Mouse (Mus musculus) testis, adult 2 months (tissue): Measurements from ENCODE around the gene Tuba4a.

Experiments used
- CTCF ChIP-seq: fragments of 200-500 bp; IDR thresholded peaks from 2 replicates; pipeline ENCODE4 v1.5.1; 2012; ENCODE audit warnings: low read depth, mild to moderate bottlenecking, inconsistent platforms, low read length, moderate library complexity; ENCODE audit not compliant: control insufficient read depth, insufficient read depth, insufficient replicate concordance
- POLR2A ChIP-seq: fragments of 200-500 bp; IDR thresholded peaks from 2 replicates; pipeline ENCODE4 v1.6.1; 2012; ENCODE audit warnings: low read depth, mild to moderate bottlenecking, inconsistent platforms, low read length, moderate library complexity; ENCODE audit not compliant: control insufficient read depth

GRCm38 (mm10) chr1:75234606-75235005 is 14.9 kb upstream of the Tuba4a start:
- TF ChIP-seq CTCF: no peak
- no peak; the same call in 1 of the 2 replicates for TF ChIP-seq POLR2A
